Mouse (Mus musculus) liver, embryonic 14.5 days (tissue): ENCODE results near the gene Mal.

Source experiments
- CTCF ChIP-seq: IDR thresholded peaks from 2 replicates; pipeline ENCODE4 v1.5.1; 2016; ENCODE audit warnings: antibody characterized with exemption, low read depth, control low read depth
- EP300 ChIP-seq: IDR thresholded peaks from 2 replicates; pipeline ENCODE4 v1.6.1; 2016; ENCODE audit warnings: antibody characterized with exemption, low read depth

DNA sequence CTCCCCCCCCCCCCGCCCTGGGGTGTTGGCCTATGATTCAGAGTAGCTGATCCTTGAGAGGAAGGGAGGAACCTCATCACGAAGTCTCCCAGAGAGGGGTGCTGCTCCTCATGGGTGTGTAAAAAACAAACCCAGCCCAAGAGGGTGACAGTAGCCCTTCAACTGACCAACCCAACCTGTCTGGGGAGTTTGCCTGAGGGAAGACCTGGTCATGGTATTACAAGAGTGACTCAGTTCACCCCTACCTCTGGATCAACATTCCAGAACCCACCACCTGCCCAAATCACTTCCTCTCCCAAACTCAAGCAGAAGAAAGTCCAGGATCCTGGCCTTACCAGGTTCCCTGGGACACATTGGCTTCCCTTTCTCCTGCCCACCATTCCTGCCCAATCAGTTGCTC, 6.2 kb upstream of the Mal start:
- TF ChIP-seq CTCF (no peak), EP300 (no peak)
